Mouse (Mus musculus) liver, embryonic 14.5 days (tissue): ENCODE measurements around the gene Grm2. TPM values are rescaled to one million over a fixed set of nuclear protein-coding genes. Genes with fewer than 3 reads are reported as not detected.

Experiments
- ATAC-seq: fragments of 200-750 bp; cut with Nextera tagmentation; 2 replicates; pipeline ENCODE4 v1.8.0; 2017; ENCODE audit warnings: moderate number of reproducible peaks, mild to moderate bottlenecking, moderate library complexity; ENCODE audit not compliant: insufficient read depth
- DNase-seq, 3 experiments: peaks; one replicate each; pipeline ENCODE4 v3.0.0-alpha.2; 2012 to 2013; ENCODE audit warnings: low read depth in 3 of 3, low spot score in 3 of 3
- H3K27ac ChIP-seq: fragments of 300-500 bp; sonication (generic); 2 replicates; pipeline ENCODE4 v1.5.1; 2014; ENCODE audit warnings: moderate library complexity, mild to moderate bottlenecking, control low read depth, inconsistent platforms
- H3K27me3 ChIP-seq: fragments of 300-500 bp; sonication (generic); 2 replicates; pipeline ENCODE4 v1.6.1; 2014; ENCODE audit warnings: mild to moderate bottlenecking, low read length, moderate library complexity; ENCODE audit not compliant: control insufficient read depth, insufficient read depth
- H3K36me3 ChIP-seq: fragments of 300-500 bp; sonication (generic); replicated peaks from 2 replicates; pipeline ENCODE4 v1.6.1; 2014; ENCODE audit warnings: low read depth; ENCODE audit not compliant: control insufficient read depth, insufficient read depth
- H3K4me1 ChIP-seq, 2 experiments: fragments of 200-500 bp in 1 of 2; fragments of 300-500 bp in 1 of 2; sonication (generic) in 1 of 2; replicated peaks; 2 replicates each; pipeline ENCODE4 v1.6.1; 2012 to 2014; ENCODE audit warnings: antibody characterized with exemption in 1 of 2, inconsistent platforms in 1 of 2, low read length in 1 of 2; ENCODE audit not compliant: control insufficient read depth in 2 of 2, insufficient read depth in 2 of 2
- H3K4me2 ChIP-seq: fragments of 300-500 bp; sonication (generic); 2 replicates; pipeline ENCODE4 v1.6.1; 2014; ENCODE audit warnings: low read depth, mild to moderate bottlenecking, control low read depth, moderate library complexity
- H3K4me3 ChIP-seq, 2 experiments: fragments of 200-500 bp in 1 of 2; fragments of 300-500 bp in 1 of 2; sonication (generic) in 1 of 2; 2 replicates each; pipeline ENCODE4 v1.5.1; 2012 to 2014; ENCODE audit warnings: low read depth in 2 of 2, low read length in 2 of 2, mild to moderate bottlenecking in 2 of 2, control low read depth in 1 of 2, inconsistent platforms in 1 of 2, moderate library complexity in 1 of 2; ENCODE audit not compliant: insufficient read depth in 1 of 2
- H3K9ac ChIP-seq: fragments of 300-500 bp; sonication (generic); replicated peaks from 2 replicates; pipeline ENCODE4 v1.6.1; 2014; ENCODE audit warnings: mild to moderate bottlenecking, control low read depth, moderate library complexity
- H3K9me3 ChIP-seq: fragments of 300-500 bp; sonication (generic); 2 replicates; pipeline ENCODE4 v1.6.1; 2016; ENCODE audit warnings: low read length, mixed read lengths; ENCODE audit not compliant: control insufficient read depth
- CTCF ChIP-seq: IDR thresholded peaks from 2 replicates; pipeline ENCODE4 v1.5.1; 2016; ENCODE audit warnings: antibody characterized with exemption, low read depth, control low read depth
- EP300 ChIP-seq: IDR thresholded peaks from 2 replicates; pipeline ENCODE4 v1.6.1; 2016; ENCODE audit warnings: antibody characterized with exemption, low read depth
- WGBS: fragments of 180-500 bp; shearing (Covaris S2); extraction: QIAGEN DNeasy Blood & Tissue Kit; methylation state at CpG from one replicate; pipeline ENCODE4 v1.1.7; 2014; ENCODE audit not compliant: insufficient replicate concordance; 5-methylcytosine and 5-hydroxymethylcytosine counted together
- polyA plus RNA-seq, 2 experiments: library from polyadenylated mRNA; depleted of rRNA in 1 of 2; stranded (reverse) in 1 of 2; unstranded in 1 of 2; fragments of >200 nt; fragmentation: Nextera tagmentation in 1 of 2; extraction: Ambion mirVana in 1 of 2; gene quantifications; 2 replicates each; pipeline versions ENCODE4 v1.2.1 to v1.2.3; 2012 to 2014

Grm2 gene
- polyA plus RNA-seq, 2 experiments, result not detected

DNA sequence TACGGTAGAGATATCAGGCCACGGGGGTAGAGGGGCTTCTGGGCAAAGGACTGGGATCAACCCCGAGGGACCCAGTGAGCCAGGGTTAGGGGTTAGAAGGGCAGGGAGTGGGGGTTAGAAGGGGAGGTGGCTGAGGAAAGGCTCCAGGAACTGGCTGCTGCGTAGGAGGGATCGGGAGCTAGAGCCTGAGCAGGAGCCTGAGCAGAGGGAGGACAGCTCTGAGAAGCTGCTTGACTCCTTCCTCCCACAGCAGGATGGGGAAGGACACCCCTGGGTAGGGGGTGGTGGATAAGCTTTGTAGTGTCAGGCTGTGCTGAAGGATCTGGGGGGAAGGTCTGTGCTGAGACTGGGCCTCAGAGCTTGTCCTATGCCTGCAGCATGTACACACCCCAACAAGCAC, 938 bp upstream of the Grm2 start:
- ATAC-seq (no peak), DNase-seq (no peak)
- WGBS, result 31% methylated on average over 5 of the region's 5 CpGs
- TF ChIP-seq EP300, result no peak
- Histone ChIP-seq H3K4me1 (no peaks in the 10 kb centered on the region), H3K9me3 (no peaks in the 10 kb centered on the region), H3K4me3 (no peak overlapping the region), H3K27me3 (peaks cover 11% of the 10 kb centered on the region), H3K9ac (no peak overlapping the region), H3K4me2 (no peak overlapping the region), H3K36me3 (no peaks in the 10 kb centered on the region), H3K27ac (no peak overlapping the region)

DNA sequence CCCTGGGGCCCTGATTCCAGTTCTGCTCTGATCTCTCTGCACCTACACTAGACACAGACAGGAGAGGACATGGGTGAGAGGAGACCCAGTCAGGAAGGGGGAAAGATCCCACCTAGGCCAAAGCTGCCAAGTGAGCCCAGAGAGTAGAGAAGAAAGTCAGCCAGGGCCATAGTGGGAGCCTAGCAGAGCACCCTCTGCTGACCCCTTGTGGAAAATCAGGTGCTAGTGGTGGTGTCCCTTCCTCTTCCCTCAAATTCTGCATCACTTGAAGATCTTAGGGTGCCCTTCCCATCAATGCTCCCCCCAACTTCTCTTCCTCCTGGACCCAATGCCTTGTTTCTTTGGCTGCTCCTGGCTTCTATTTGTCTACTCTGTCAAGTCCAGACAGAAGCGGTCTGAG, 3.2 kb downstream of the Grm2 start:
- no peak overlapping the region for H3K27ac ChIP-seq
- no peak for DNase-seq
- 46% methylated on average over 1 of the region's 1 CpGs for WGBS
- H3K36me3 ChIP-seq, result no peaks in the 10 kb centered on the region
- H3K4me3 ChIP-seq, result no peak overlapping the region
- TF ChIP-seq EP300 (no peak), CTCF (peak; percentile 47)
- H3K4me2 ChIP-seq, result no peak overlapping the region
- H3K9me3 ChIP-seq, result no peaks in the 10 kb centered on the region
- no peaks in the 10 kb centered on the region for H3K4me1 ChIP-seq
- ATAC-seq, result no peak
- peaks cover 11% of the 10 kb centered on the region for H3K27me3 ChIP-seq
- no peak overlapping the region for H3K9ac ChIP-seq

DNA sequence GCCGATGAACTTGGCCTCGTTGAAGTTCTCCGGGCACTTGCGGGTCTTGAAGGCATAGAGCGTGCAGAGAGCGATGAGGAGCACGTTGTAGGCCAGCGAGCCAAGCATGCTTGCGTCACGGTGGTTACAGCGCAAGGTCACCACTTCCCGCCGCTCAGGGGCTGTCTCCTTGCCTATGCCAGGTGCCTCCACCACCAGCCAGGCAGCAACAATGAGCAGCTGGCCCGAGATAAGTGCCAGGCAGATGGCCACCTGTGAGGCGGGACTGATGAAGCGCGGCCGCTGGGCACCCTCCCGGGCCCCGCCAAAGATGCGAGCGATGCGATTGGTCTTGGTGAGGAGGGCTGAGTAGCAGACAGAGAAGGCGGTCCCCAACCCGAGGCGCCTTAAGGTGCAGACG, 8.7 kb downstream of the Grm2 start:
- Histone ChIP-seq H3K9ac (no peak overlapping the region), H3K4me3 (no peak overlapping the region), H3K4me2 (no peak overlapping the region), H3K4me1 (no peaks in the 10 kb centered on the region), H3K27ac (no peak overlapping the region), H3K9me3 (no peaks in the 10 kb centered on the region), H3K27me3 (no peaks in the 10 kb centered on the region), H3K36me3 (no peaks in the 10 kb centered on the region)
- ATAC-seq, result no peak
- 61% methylated on average over 27 of the region's 27 CpGs for WGBS
- no peak for DNase-seq
- no peak for TF ChIP-seq EP300
- no peak for TF ChIP-seq CTCF

DNA sequence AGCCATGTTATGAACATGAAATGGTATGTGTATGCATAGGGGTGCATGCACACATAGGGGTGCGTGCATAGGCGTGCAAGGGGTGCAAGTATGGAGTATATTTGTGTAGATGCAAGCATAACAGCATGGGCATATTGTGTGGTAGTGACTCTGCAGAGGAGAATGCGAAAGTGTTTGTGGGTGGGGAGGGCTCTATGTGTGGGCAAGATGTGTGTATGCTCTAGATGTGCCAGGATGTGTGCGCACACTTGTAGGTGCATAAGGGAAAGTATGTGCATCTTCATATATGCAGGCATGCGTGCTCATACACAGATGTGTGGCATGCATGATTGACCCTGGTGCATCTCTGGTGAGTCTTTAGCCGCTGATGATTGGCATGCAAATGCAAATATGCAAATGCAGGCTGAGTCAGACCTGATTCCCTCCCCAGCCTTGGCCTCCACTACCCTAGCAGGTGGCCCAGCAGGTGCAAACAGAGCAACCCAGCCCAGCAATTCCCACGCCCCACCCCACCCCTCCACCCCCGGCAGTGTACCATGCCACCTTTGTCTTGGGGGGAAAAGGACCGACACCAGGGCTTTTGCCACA, 10.1 kb downstream of the Grm2 start:
- H3K27ac ChIP-seq, result no peak overlapping the region
- H3K27me3 ChIP-seq, result no peaks in the 10 kb centered on the region
- WGBS, result 63% methylated on average over 9 of the region's 9 CpGs
- no peak overlapping the region for H3K4me3 ChIP-seq
- no peak for TF ChIP-seq CTCF
- no peak for TF ChIP-seq EP300
- DNase-seq (no peak), ATAC-seq (no peak)
- H3K4me1 ChIP-seq, result no peaks in the 10 kb centered on the region
- H3K9me3 ChIP-seq, result no peaks in the 10 kb centered on the region
- H3K9ac ChIP-seq, result no peak overlapping the region
- no peaks in the 10 kb centered on the region for H3K36me3 ChIP-seq
- H3K4me2 ChIP-seq, result no peak overlapping the region

DNA sequence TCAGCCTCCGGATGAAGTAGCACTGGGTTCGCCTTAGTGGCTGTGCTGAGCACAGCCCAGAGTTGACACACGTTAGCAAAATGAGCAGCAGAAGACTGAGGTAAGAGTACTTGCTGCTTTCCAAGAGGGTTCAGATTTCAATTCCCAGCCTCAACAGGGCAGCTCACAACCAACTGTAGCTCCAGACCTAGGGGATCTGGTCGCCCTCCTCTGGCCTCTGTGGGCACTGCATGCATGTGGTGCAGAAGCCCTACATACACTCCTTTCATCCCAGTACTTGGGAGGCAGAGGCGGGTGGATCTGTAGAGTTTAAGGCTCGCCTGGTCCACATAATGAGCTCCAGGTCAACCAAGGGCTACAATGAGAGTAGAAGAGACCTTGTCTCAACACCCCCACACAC, 12.1 kb downstream of the Grm2 start:
- H3K4me1 ChIP-seq, result no peaks in the 10 kb centered on the region
- H3K4me2 ChIP-seq, result no peak overlapping the region
- TF ChIP-seq CTCF, result peak; percentile 48
- no peak for TF ChIP-seq EP300
- no peaks in the 10 kb centered on the region for H3K36me3 ChIP-seq
- H3K4me3 ChIP-seq, result no peak overlapping the region
- no peak overlapping the region for H3K27ac ChIP-seq
- H3K9ac ChIP-seq, result no peak overlapping the region
- DNase-seq (no peak), ATAC-seq (no peak)
- H3K9me3 ChIP-seq, result no peaks in the 10 kb centered on the region
- WGBS, result 43% methylated on average over 6 of the region's 6 CpGs
- H3K27me3 ChIP-seq, result no peaks in the 10 kb centered on the region
